Mouse (Mus musculus) neutrophil, adult 5-6 weeks (primary cell): ENCODE results near the gene Agk. TPM values are rescaled to one million over a fixed set of nuclear protein-coding genes. Genes with fewer than 3 reads are reported as not detected.

Source experiments
- ATAC-seq: fragments of 151-379, 151-347 bp; 2 replicates; pipeline ENCODE4 v1.8.0; 2017; ENCODE audit warnings: mild to moderate bottlenecking, moderate TSS enrichment; ENCODE audit not compliant: insufficient number of reproducible peaks, poor library complexity, low FRiP score, severe bottlenecking; ENCODE audit errors: extremely low read depth
- total RNA-seq: library from RNA; stranded (forward); fragments of 200-1000 nt; gene quantifications from 2 replicates; pipeline ENCODE4 v1.2.3, GENCODE M21; 2017

Gene Agk
- 17.1 and 19.7 TPM in 2 replicates for total RNA-seq

DNA sequence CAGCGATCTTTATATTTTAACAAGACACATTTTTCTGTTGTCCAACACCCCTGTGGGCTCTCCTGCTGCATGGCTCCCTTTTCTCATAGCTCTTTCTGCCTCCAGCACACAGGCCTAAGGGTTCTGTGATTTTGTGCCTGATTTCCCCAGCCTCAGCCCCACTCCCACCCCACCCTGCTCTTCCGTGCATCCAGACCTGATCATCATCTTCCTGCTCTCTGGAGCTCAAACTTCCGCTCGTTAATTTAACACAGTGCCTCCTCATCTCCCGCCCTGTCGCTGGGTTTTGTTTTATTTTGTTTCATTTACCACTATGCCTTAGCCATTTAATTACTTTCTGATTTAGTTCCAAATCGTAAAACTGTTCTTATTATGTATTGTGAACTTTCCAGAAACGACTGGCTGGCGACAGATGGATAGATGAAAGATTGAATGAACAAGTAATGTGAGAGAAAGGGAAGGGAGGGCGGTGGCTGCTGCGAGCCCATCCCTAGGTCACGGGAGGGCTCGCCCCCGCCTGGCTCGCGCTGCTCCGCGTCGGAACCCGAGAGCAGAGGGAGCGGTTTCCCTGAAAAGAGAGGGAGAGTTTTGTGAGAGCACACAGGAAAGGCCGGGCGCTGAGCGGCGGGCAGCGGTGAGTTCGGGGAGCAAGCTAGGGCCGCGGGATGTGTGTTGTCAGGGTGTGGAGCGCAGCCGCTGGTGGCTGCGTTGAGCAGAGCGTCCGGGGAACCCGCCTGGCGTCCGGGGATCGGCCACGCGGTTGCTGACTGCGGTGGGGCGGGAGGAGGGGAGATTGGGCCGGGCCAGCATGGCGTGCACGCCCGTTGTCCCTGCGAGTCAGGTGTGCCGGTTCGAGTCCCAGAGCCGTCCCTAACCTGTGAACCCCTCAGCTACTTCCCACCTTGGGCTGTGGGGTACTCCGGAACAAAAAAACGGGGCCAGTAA, at the start of gene Agk:
Agk (plus strand) TSS at position 276 of the 945 bp plus-strand sequence.
- ATAC-seq = peak; percentile 85

DNA sequence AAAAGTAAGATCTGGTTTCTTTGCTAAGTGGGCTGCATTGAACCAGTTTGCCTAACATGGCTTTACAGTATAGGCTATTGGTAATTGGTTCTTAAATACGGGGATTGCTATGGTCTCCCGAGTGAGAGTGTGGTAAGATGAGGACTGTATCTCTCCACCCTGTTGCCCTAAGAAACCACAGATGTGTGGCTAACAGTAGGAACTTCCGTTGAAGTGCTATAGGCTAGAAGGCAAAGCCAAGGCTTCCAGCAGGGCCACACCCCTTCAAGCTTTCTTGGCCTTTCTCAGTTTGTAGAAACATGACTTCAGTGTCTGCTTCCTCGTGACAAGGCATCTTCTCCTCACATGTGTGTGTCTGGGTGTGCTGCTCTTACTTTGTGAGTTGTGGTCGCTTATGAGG, 24.3 kb upstream of the Agk start:
- no peak for ATAC-seq

DNA sequence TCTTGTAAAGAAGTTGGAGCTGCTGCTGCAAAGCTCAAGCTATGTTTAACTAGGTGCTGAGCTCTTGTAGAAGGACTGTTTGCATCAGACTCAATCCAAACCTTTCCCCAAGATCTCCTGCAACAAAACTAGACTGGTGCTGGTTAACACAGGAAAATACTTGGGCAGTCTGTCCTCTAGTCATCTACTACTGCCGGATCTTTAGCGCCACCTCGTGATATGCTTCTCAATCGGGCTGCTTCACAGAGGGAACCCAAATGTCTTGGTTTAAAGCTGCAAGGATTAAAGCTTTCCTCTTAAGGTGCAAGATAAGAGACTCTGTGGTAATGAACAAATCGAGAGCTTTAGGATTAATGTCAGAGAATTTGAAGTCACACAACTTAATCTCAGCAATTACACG, 21.6 kb upstream of the Agk start:
- no peak for ATAC-seq

DNA sequence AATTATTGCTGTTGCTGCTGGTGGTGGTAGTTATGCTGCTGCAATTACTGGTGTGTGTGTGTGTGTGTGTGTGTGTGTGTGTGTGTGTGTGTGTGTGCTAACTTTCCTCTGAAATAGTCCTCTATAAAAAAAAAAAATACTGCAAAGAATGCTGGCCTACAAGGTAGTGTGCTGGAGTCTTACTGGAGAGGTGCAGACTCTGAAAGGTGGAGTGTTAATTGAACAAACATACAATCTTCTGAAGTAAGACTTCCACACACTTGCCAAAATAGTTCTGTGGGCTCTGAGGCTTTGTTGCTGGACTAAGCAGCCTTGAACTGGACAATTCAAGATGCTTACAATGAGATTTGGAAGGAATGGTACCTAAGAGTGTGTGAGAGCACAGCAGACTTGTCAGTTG, 20.0 kb upstream of the Agk start:
- no peak for ATAC-seq

DNA sequence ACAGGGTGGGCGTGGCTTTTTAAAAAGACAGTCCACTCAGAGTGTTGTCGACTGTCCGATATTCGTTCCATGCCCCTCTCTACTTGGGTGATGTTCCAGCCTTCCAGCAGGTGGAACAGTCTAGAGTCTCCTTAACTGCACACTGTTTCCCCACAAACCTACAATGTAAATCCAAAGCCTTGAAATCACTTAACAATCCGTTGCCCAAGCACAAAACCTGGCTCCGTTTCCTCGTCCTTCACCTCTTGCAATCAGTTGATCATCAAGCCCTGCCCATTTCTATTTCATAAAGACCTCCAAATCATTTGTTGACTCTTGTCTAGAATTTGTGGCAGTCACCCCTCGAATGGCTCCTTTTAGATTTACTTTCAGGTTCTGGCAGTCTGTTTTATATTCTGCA, 1.4 kb downstream of the Agk start:
- ATAC-seq = no peak

DNA sequence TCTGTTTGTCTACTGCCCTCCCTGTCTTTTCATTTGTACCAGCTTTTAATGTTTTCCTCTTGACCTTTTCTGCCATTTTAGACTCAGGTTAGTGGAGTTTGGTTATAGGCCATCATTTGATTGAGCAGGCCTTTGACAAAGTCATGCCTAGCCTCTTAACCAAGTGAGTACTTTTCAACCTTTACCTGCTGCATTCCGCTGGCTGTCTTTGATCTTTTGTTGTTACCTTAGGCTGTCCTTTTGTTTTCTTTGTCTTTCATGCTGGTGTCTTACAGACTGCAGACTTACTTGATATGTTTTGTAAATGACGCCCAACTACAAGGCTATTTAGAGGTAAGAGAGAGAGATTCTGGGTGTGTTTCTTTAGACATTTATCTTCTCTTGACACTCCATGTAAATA, 8.5 kb downstream of the Agk start:
- ATAC-seq = no peak

DNA sequence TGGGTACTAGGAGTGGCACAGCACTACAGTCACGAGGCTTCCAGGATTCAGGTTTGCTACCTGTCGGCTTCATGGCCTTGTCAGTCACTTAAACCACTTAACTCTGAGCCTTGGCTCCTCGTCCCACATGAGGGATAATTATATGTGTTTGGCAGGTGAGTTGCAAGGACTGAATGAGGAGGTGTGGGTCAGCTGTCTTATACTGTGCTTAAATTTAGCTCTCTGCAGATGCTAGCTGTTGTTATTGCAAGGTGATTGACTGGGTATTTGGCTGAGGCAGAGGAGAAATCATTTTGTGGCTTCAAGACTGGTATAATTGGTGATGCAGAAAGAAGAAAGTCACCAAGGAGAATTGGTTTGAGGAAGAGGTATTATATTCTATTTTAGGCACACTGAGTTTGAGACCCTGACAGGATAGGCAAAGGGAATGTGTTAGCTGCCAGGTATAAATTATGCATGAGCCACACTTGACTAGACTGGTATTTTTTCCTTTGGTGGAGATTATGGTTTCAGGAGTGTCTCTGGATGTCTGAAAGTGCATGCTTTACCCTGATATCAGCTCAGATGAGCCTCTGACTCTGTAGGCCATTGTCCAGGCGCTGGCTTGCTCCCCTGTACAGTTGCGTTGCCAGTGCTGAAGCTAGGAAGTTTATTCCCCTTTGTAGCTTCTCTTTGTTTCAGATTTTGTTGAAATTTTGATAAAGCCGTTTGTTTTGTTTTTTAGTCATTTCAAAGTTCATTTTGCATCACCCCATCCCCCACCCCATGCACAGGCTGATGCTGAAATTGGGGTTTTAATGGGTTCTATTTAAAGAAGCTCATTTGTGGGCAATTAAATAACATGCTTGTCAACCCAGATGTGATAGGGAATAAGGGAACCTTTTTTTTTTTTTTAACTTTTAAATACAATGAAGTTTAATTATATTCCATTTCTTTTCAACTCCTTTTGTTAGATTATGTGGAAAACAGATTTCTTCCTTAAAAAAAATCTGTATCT, 12.1 kb downstream of the Agk start:
- no peak for ATAC-seq

DNA sequence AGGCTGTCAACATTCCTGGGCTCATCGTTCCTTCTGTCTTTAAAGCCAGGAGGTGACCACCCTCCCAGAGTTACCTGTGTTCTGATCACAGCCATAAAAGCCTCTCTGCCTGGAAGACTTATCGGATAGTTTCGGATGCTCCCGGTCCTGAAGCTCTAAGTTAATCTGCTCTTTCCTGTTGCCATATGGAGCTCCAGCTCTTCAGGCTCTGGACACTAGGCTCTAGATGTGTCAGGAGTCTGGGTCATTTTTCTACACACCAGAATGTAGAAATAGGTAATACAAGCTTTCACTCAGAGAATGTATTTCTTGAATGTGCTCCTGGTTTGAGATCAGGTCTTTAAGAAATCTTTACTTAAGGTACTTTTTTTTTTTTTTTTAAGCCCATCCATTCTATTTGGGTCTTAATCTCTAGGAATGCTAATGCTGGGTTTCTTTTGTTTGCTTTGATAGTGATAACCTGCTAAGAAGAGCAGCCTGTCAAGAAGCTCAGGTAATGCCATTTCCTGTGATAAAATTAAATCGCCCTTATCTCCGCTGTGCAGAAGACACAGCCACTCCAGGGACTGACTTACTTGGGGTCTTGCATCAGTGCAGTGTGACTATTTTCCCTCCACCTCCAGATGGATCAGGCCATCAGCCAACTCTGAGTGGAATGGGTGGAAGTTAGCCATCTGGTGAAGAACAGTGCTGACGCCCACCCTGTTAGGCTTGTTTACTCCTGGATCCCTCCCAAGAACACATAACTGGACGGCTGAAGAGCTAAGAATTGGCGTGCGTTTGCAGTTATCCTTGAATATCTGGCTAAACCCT, 22.2 kb downstream of the Agk start:
- no peak for ATAC-seq

DNA sequence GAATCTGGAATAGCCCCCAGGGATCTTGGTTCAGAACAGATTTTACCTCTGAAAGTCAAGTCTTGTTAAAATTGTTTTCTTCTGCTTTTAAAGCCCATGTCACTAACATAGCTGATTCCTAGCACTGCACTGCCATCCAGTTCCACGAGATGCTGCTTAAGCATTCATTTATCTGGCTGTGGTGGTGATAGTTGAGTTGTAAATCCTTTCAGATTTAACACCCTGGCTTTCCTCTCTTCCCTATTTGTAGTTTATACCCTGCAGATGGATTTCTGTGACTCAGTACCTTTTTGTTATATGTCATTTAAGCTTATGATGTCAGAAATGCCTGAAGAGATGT, 22.8 kb downstream of the Agk start:
- no peak for ATAC-seq

DNA sequence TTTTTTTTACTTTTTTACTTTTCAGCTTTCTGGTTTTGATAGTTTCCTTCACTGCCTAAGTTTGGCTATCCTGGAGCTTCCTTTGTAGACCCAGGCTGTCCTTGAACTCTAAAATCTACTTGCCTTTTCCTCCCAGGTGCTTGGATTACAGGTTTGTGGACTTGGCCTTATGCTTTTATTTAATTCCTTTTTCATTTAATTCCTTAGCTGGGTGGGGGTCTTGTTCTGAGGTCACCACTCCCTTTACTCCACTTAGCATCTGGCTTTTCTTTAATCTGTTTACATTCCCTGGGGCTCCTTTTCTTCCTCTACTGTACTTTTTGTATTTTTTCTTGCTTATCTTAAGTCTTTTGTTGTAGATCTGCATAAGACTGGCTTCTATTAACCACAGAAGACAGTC, 25.1 kb downstream of the Agk start:
- no peak for ATAC-seq

DNA sequence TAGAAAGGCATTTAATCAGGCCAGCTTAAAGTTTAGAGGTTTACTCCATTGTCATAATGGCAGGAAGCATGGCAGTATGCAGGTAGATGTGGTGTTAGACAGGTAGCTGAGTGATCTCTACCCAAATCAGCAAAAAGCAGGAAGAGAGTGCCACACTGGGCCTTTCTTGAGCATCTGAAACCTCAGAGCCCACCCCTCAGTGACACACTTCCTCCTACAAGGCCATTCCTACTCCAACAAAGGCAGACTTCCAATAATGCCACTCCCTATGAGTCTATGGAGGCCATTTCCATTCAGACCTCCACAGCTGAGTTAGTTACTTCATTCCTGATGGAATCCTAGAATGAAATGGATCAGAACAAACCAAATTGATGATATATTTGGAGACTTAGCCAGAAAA, 25.9 kb downstream of the Agk start:
- no peak for ATAC-seq

DNA sequence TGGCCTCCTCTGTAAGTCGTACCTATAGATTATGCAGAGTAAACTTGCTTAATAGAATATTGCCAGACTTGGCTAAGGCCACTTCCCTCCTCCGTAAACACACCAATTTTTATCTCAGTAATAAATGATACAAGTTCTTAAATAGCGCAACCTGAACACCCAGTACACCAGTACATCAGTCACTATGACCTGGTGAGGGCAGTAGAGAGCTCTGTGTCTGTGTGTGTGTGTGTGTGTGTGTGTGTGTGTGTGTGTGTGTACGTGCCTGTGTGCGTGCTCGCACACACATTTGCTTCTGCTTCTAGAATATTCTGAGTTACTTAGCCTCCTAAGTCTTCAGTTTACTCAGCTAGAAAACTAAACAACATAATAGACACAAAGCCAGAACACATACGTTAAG, 28.4 kb downstream of the Agk start:
- ATAC-seq = no peak

DNA sequence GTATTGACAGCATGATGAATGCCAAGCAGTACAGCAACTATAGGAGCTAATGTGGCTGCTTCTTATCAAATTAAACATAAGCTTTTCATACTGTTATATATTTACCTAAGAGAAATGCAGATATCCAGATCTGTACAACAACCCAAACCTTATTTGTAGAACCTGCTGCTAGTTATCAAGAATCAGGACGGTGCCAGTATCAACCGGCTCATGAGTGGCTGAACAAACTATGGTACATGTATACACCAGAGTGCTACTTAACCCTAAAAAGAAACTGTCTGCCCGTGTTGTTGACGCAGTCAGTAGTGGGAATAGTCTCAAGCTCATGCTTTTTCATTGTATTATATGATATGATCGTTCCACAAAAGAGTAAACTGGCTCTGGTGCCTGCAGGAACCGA, 46.1 kb downstream of the Agk start:
- ATAC-seq = no peak

DNA sequence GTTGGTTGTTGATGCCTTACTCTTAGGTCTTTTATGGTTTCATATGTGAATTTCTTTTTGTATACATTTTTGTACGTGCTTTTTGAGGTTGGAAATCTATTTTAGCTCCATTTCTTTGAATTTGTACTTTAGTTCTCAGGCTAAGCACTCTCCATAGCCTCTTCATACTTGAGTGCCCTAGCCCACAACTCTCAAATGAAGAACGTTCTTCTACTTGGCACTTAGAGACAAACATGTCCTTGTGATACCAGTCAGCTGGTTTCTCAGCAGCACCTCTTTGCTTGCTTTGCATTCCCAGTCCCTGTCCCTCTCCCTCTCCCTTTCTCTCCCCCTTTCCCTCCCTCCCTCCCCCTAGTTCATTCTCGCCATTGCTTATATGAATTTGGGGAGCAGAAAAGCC, 55.2 kb downstream of the Agk start:
- ATAC-seq = no peak

DNA sequence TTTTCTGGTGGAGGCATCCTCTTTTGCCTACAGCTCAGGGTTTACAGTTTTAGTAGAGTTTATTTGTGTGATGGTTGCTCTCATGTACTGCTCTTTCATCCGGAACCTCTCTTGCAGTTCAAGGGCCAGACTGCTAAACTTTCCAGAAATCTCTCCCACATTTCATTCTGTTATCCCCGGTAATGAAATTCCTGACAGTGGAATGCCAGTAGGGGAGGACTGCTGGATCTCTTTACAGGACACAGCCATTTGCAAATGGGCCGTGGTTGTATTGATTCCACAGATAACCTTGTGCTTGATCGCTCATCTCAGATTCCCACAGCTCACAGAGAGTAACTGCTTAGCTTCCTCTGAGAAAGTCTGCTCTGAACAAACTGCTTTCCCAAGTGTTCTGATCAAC, 56.9 kb downstream of the Agk start:
- ATAC-seq = no peak

DNA sequence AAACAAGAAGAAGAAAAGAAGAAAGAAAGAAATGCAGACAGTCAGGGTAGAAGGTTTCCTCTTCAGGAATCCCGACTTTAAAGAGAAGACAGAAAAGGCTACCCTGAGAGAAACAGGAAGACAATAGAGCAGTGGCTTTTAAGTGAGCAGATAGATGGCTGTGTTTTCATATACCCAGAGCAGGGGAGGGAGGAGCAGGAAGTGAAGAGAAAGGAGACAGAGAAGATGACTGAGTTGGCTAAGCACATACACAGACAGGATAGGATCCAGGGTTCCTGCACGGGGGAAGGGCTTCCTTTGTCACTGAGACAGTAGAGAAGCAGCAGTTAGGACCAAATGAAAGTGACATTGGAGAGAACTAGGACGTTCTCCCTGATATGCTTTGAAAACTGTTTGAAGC, 60.7 kb downstream of the Agk start:
- no peak for ATAC-seq

DNA sequence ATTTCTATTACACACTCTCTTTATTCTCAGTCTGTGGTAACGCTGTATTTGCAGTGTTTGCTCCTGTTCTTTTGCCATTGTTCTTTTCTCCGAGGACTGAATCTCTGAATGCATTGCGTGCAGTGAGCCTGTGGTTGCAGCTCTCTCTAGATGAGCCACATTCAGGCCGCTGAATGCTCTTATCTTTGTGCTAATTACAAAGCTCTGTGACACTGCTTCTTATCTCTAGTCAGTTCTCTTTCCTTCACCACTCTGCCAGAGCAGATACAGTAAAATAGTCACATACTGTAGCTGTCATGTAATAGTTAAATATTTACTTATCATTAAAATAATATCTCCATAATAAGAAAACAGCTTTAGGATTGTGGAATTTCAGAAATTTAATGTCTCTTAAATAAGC, 63.7 kb downstream of the Agk start:
- ATAC-seq = no peak

DNA sequence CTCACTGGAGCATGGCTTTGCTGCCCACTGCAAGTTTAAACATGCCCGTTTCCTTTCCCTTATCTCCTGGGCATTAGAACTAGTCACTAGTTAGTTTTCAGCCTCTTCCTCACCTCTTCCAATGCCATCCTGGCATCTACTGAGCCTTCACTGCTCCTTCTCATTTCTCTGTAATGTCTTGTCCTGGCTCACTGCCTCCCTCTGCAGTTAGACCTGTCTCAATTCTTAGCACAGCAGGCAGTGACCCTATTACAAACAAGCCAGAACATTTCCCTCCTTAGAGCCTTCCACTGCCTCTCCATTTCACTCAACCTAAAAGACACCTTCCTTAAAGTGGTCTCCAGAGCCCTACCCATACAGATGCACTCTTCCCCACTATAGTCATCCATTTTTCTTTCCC, 66.0 kb downstream of the Agk start:
- no peak for ATAC-seq

DNA sequence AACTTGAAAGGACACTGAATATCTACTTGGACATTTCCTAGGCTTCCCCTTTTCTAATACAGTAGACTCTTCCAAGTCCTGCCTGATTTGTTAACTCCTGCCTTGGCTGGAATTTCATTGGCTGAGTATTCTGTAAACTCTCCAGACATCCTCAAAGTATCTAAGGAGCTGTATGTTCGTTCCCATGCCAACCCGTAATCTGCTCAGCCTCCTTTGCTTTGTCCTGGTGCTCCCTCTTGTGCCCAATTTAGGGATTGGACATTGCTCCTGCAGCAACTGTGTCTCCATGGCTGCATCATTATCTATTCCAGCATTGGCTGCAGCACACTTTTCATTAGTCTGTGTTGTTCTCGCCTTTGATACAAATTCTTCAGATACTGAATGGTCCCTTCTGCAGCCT, 68.2 kb downstream of the Agk start:
- no peak for ATAC-seq
